Mouse (Mus musculus) thymus, adult 18-20 months (tissue): ENCODE results near the gene Rspry1.

Source experiments
- DNase-seq, 2 experiments: peaks; one replicate each; pipeline ENCODE4 v3.0.0; 2022; ENCODE audit warnings: mixed read lengths in 2 of 2

The Rspry1 gene

DNA sequence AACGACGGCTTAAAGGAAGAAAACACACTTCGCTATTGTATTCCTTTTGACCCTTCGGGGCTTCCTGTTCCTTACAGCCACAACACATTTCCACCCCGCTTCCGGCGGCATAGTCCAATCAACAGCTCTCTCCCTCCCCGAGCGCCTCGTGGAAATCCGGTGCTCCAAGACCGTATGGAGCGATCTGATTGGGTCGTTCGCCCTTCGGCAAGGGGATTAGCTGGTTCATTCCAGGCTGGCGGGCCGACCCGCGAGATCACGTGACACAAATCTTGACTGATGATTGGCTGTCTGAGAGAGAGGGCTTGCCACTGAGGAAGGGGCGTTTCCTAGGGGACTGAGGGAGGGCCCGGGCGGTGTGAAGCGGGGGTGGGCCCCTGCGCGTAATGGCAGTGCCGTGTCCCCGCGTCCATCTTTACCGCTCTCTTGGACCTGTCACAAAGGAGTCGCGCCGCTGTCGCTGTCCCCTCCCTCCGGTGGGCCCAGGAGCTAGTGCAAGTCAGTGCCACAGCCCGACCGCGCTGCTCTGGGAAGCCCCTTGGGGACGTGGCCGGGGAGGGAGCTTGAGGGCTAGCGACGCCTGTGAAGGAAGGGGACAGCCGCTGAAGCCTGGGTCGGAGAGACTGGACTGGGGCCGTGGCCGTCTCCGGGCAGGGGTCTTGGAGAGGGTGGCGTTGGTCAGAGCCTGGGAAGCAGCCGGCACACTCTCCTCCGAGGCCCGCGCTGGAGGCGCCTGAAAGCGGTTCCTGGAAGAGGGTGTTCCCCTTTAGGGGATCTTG is at the start of gene Rspry1, which contains the start of gene Fam192a:
Rspry1 (plus strand) TSS at position 331 of the 779 bp plus-strand sequence.
Fam192a (minus strand) TSS at position 391 of the 779 bp plus-strand sequence.
- peak; percentile 100 for DNase-seq

DNA sequence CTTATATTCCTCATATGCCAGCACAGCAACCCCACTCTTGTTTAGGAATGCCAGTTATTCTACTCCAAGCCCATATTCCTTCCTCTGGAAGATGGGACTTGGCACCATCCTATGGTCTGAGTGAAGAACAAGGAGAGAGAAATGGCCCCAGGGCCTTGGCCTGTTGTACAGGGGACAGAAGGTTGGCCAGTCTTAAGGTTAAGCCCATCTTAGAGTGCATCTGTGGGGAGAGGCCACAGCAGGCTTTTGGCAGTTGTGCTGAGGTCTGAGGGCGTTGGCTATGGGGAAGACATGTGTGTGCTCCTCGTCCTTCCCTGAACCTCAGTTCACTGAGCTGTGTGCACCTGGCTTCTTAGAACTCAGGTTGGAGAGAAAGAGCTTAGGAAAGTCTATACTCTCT is 49.0 kb upstream of the Rspry1 start:
- no peak for DNase-seq

- DNase-seq: no peak
Measured at GRCm38 (mm10) chr8:94557281-94557680, 44.5 kb upstream of the Rspry1 start.

DNA sequence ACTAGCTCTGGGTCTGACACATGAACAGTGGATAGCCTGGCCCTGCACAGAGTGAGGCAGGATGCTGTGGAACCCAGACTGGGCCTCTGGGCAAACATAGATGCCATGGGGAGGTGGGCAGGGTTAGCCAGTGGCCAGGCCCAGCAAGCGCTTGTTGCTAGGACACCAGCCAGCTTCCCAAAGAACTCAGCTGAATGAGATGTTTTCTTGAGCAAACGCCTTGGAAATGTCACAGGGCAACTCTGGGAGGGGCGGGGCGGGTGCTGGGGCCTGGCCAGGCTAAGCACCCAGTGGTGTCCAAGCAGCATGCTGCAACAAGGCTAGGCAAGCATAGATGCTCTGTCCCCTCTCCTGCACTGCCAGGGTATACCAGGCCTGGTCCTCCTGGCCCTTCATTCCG is 40.5 kb upstream of the Rspry1 start:
- no peak for DNase-seq

DNA sequence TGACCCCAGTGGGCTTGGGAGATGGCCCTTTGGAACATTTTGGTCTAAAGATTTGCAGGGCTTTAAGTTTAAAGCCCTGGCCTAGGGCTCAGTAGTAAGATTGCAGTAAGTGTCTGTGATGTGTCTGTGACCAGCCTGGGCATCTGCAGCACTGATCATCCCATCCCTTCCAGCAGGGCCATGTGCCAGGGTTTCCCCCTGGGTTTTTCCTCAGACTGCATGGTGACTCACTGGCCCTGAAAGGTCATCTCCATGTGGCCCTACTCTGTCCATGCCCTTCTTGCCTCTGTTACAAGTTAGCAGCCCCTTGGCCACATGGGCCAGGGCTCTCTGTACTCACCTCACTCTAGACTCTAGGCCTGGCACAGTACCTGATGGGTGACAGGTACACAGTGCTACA is 37.3 kb upstream of the Rspry1 start:
- DNase-seq: no peak

- no peak for DNase-seq
Measured at GRCm38 (mm10) chr8:94566033-94566432, 35.7 kb upstream of the Rspry1 start.

- DNase-seq: no peak
Measured at GRCm38 (mm10) chr8:94566446-94567158, 35.1 kb upstream of the Rspry1 start.

DNA sequence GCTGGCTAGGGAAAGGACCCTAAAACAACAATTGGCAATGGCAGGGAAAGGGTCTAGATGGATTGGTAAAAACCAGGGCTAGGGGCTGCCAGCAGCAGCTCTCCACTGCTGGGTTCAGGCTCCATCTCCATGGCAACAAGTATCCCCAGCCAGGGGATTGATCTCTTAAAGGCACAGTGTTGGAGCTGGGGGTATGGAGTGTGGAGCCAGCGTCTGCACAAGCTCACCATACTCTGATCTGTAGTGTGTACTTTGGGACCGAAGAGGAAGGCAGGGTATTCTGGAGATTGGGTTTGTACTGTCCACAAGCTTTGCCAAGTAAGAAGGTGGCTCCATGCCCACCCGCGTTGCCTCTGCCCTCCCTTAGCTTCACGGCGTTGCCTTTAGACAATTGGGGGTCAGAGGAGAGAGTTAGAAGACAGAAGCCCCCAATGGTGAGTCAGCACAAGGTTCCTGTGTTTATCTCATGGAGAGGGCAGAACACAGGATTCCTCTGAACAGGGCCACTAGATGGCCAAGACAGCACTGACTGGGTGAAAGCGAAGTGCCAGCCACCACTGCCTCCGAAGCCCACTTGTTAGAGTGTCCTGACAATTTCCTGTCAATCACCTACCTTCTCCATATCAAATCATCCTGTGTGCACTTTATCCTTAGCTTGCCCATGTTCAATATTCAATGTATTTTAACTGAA is 34.4 kb upstream of the Rspry1 start:
- no peak for DNase-seq

DNA sequence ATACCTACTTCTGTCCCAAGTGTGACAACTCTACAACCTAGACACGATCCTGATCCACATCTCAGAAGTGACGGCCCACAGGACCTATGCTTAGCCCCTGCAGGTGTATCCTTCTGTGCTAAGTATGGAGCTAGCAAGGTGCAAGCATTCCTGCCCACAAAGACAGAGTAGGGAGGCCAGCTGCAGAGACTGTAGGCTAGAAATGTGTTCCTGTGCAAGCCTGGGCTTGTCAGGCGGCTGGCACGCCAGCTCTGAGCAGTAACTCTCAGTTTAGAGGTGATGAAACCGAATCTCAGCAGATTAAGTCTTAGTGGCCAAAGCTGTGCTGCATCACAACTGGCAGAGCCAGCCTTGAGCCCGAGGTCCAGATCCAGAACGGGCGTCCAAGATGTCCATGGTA is 33.6 kb upstream of the Rspry1 start:
- no peak for DNase-seq

GRCm38 (mm10) chr8:94569419-94569818 is 32.3 kb upstream of the Rspry1 start:
- no peak for DNase-seq

DNA sequence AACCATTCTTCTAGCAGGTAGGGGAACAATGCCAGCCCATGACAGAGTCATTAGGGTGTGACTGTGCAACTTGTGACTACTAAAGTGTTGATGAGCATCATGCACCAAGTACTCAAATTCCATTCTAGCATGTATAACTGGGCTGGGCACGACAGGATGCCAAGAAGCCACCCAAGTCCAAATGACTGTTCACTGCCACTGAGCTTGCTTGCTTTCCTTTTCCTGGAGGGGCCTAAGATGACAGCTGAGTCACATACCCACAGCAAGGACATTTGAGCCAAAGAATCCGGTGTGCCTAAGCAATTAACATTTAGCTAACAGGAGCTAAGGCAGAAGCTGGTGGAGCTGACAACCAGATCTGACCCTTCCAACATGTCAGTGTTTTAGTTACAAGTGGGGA is 29.8 kb upstream of the Rspry1 start:
- DNase-seq: no peak

DNA sequence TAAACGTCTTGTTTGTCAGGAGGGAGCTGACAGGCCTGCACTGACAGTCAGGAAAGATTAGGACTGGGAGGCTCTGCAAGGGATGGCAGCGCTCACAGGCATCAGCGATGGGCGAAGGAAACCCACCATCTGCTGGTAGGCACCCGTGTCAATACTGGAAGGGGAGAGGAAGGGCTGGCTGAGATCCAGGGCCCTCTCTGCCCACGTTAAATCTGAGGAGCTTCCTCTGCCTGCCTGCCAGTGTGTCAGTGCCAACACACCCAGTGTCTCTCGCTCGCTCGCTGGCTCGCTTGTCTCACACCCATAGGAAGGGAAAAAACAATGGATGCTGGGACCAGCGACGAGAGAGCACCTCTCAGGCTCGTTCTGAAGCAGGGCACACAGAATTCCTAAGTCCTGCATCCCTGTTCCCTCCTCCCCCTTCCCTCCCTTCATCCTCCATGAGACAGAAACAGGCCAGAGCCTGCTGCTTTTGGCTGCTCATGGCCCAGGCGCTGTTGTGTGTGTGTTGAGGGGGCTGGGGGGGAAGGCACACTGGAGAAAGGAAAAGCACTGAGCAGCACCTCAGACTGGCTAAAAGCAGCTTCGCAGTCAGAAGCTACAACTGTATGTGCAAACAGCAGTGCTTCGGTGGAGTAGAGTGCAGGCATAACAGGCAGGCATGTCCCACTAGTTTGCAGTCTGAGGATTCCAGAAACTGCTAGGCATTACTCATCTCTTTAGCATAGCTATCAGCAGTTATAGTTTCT is 27.4 kb upstream of the Rspry1 start:
- DNase-seq: no peak

DNA sequence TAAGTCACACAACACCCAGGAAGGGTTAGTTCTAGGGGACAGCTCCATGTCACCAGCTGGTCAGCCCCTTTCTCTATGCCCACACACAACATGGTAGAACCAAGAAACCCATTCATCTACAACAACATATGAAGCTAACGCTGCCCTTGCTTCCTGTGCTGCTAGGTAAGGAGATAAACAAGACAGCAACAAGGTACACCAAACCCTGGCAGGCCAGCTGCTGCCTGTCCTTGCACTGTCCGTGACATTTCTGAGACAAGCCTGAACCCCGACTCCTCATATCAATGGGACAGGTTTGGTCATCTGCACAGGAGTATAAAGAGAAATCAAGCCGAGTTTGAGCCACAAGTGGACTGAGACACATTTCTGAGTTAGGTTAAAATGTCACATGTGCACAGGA is 26.6 kb upstream of the Rspry1 start:
- no peak for DNase-seq

DNA sequence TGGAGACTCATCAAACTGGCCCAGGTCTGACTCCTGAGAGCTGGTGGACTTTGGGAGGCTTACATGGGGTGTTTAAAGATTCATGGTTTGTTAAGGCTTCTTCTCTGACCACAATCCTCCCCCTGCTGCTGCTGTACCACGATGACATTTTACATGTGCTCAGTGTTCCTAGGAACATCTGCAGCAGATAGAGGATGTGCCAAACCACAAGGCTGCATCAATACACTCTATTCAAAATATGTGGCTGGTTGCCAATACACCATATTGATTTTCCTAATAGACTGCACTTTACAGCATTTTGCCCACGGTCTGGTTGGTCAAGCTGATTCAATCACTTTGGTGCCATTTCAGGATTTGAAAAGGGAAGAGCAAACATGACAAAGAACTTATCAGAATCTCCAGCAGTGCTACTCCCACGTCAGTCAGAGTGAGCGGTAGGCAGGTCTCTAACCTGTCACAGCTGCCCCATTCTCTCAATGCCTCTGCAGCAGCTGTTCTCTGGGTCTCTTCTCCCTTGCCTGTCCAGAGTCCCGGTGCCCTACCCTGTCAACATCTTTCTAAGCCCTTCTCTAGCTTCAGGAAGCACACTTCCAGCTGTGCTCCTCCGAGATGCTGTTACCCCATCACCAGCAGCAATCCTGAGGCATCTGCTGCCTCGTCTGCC is 19.8 kb upstream of the Rspry1 start:
- no peak for DNase-seq

DNA sequence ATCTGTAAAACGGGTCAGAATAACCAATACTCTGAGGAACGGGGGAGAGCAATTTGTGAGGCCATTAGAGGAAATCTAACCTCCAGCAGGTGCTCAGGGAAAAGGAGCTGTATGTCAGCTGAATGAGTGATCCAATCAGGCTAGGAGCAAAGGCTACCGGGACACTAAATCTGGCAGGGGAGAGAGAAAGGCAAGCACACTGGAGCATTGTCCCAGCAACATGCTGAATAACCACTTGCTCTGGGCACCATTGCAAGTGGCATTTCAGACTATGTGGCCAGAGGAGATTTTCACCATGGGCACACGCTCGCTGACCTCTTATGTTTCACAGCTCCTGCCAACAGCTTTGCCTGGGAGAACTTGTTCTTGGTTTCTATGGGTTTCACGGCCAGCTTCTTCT is 19.2 kb upstream of the Rspry1 start:
- DNase-seq: no peak

DNA sequence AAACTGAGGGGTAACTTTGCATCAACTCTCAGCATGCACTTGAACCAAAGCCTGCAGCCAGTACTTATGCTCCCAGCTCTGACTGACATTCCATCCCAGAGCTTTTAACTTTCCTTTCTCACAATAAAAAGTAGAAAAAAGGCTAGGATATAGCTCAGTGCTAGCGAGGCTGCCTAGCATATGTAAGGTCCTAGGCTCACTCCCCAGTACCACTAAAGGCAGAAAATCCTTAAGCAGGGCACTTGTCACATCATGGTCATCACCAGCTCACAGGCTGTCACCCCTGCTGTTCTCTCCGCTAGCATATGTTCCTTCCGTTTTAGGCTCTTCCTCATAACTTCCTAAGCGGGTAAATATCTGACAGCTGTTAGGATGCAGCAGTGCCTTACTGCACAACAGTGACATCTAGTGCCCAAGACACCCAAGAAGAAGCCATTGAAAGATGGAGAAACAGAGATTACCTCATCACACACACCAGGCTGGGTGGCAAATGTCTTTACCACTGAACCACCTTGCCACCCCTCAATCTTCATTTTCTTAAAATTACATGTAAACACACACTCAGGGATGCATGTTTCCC is 17.4 kb upstream of the Rspry1 start:
- DNase-seq: no peak

GRCm38 (mm10) chr8:94591691-94592090 is 10.0 kb upstream of the Rspry1 start:
- DNase-seq: no peak

DNA sequence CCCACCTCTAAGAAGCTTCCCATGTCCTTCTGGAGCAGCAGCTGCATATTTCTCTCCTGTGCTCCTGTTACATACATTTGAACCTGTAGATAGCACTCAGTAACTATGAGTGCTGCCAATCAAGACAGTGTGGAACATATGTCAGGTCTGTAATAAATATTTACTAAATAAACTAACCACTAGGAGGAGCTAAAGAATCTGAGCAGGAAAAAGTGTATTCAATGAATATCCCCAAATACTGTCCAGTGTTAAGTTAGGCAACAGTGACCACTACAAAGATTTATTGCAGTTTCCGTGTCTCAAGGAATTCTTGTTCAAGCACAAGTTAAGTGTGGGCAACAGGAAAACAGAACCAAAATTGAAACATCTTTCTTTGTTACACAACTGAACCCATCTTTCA is 7.5 kb upstream of the Rspry1 start:
- DNase-seq: no peak

DNA sequence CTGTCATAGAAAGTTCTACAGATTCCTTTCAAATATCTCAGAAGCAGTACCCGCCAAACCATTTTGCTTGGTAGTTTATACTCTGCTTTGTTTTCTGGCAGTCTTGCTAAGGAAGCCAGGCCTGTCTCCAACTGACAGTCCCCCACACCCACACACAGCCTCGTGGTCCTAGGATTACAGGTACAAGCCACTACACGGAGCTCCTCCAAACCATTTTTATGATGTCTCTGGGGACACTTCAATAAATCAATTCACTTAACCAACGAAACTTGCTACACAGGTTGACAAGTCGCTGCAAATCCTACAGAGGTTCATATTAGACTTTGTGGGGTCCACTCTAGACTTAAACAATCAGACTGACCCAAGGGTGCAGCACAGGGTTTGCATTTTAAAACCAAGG is 1.3 kb upstream of the Rspry1 start:
- no peak for DNase-seq

DNA sequence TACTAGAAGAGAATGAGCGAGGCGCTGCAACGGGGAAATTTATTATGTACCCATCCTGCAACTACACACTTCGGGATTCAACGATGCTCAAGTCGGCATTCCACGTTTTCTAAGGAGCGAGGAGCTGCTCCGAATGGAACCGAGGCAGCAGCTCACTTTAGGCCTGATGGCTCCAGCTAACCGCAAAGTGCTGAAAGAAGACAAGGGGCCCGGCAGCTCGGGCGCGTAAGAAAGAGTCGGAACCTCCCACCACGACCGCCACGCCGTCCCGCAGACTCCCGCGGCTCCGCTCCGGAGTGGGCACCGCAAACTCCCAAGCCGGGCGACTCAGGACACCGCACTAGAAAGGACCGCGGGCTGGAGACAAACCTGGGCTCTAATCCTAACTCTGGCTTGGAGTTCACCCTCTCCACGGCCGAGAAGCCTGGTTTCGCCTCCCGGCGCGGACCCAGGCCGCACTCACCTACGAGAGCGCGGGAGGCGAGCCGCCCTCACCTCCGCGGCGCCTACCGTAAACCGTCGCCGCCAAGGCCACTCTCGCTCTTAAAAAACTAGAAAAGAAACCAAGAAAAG is 617 bp upstream of the Rspry1 start:
- peak; percentile 15 to 22 for DNase-seq

- DNase-seq: peak; percentile 14 to 20
Measured at GRCm38 (mm10) chr8:94602471-94603131, 864 bp downstream of the Rspry1 start.
